Mouse (Mus musculus): ENCODE results near the gene Camk2g. TPM values are rescaled to one million over a fixed set of nuclear protein-coding genes. Genes with fewer than 3 reads are reported as not detected.

Gene Camk2g
- polyA plus RNA-seq, 1 experiment from 2014 or later = 36.5 TPM

GRCm38 (mm10) chr14:20702741-20703381 lies 91.0 kb downstream of the Camk2g start, which contains the start of gene Chchd1:
Gene Chchd1, plus strand, starts transcription at chr14:20703006.
- ATAC-seq (replicated peaks; ENCODE audit: low FRiP score, low read depth) (peak; percentile 76), DNase-seq (ENCODE audit: low spot score) (peak; percentile 86)
- peak within 1 kb of the TSS; percentile 80 for H3K4me3 ChIP-seq (replicated peaks; ENCODE audit: low read depth, low read length)
- H3K4me2 ChIP-seq (ENCODE audit: low read length) = peak within 1 kb of the TSS; percentile 69
- no peak for TF ChIP-seq CTCF (IDR thresholded peaks at IDR 0.05; ENCODE audit: low read depth)
- H3K36me3 ChIP-seq (ENCODE audit: insufficient read depth, low read length) = 0 out of 2 replicates have a peak, but pooled peaks cover 4% of the 10 kb centered on the region
- WGBS = under 1% methylated on average over 61 of the region's 61 CpGs
- peaks cover 10% of the 10 kb centered on the region for H3K4me1 ChIP-seq (replicated peaks; ENCODE audit: insufficient read depth, low read length)
- peak within 1 kb of the TSS; percentile 80 for H3K9ac ChIP-seq (ENCODE audit: low read depth, low read length)
- peak within 1 kb of the TSS; percentile 90 for H3K27ac ChIP-seq
- no peaks in the 10 kb centered on the region for H3K9me3 ChIP-seq (replicated peaks; ENCODE audit: low read length)
- no peaks in the 10 kb centered on the region for H3K27me3 ChIP-seq (ENCODE audit: insufficient read depth, low read length)

GRCm38 (mm10) chr14:20702096-20702740 lies 91.7 kb downstream of the Camk2g start:
- no peaks in the 10 kb centered on the region for H3K9me3 ChIP-seq (replicated peaks; ENCODE audit: low read length)
- H3K4me2 ChIP-seq (ENCODE audit: low read length) = peak overlapping the region; percentile 69
- H3K36me3 ChIP-seq (ENCODE audit: insufficient read depth, low read length) = 0 out of 2 replicates have a peak, but pooled peaks cover 4% of the 10 kb centered on the region
- peak overlapping the region; percentile 90 for H3K27ac ChIP-seq
- peaks cover 13% of the 10 kb centered on the region for H3K4me1 ChIP-seq (replicated peaks; ENCODE audit: insufficient read depth, low read length)
- ATAC-seq (replicated peaks; ENCODE audit: low FRiP score, low read depth) (peak; percentile 33; the same call in 1 of the 2 replicates), DNase-seq (ENCODE audit: low spot score) (peak; percentile 18)
- peak overlapping the region; percentile 80 for H3K9ac ChIP-seq (ENCODE audit: low read depth, low read length)
- H3K4me3 ChIP-seq (replicated peaks; ENCODE audit: low read depth, low read length) = peak overlapping the region; percentile 80
- no peak for TF ChIP-seq CTCF (IDR thresholded peaks at IDR 0.05; ENCODE audit: low read depth)
- WGBS = 6% methylated on average over 15 of the region's 15 CpGs
- H3K27me3 ChIP-seq (ENCODE audit: insufficient read depth, low read length) = no peaks in the 10 kb centered on the region

GRCm38 (mm10) chr14:20701554-20701953 lies 92.3 kb downstream of the Camk2g start:
- no peak for ATAC-seq (replicated peaks; ENCODE audit: low FRiP score, low read depth)
- peak overlapping the region; percentile 69 for H3K4me2 ChIP-seq (ENCODE audit: low read length)
- peak overlapping the region; percentile 80; the same call in 1 of the 2 replicates for H3K4me3 ChIP-seq (replicated peaks; ENCODE audit: low read depth, low read length)
- no peak overlapping the region for H3K27ac ChIP-seq
- H3K27me3 ChIP-seq (ENCODE audit: insufficient read depth, low read length) = no peaks in the 10 kb centered on the region
- WGBS = 71% methylated on average over 8 of the region's 8 CpGs
- DNase-seq (ENCODE audit: low spot score) = no peak
- TF ChIP-seq CTCF (IDR thresholded peaks at IDR 0.05; ENCODE audit: low read depth) = no peak
- H3K36me3 ChIP-seq (ENCODE audit: insufficient read depth, low read length) = 0 out of 2 replicates have a peak, but pooled peaks cover 4% of the 10 kb centered on the region
- no peaks in the 10 kb centered on the region for H3K9me3 ChIP-seq (replicated peaks; ENCODE audit: low read length)
- H3K4me1 ChIP-seq (replicated peaks; ENCODE audit: insufficient read depth, low read length) = peaks cover 17% of the 10 kb centered on the region
- H3K9ac ChIP-seq (ENCODE audit: low read depth, low read length) = peak overlapping the region; percentile 19; the same call in 1 of the 2 replicates

GRCm38 (mm10) chr14:20700362-20700761 lies 93.5 kb downstream of the Camk2g start:
- H3K27ac ChIP-seq = no peak overlapping the region
- peaks cover 25% of the 10 kb centered on the region for H3K4me1 ChIP-seq (replicated peaks; ENCODE audit: insufficient read depth, low read length)
- no peak overlapping the region for H3K4me3 ChIP-seq (replicated peaks; ENCODE audit: low read depth, low read length)
- H3K36me3 ChIP-seq (ENCODE audit: insufficient read depth, low read length) = 0 out of 2 replicates have a peak, but pooled peaks cover 4% of the 10 kb centered on the region
- no peaks in the 10 kb centered on the region for H3K27me3 ChIP-seq (ENCODE audit: insufficient read depth, low read length)
- no peak for TF ChIP-seq CTCF (IDR thresholded peaks at IDR 0.05; ENCODE audit: low read depth)
- WGBS = 81% methylated on average over 3 of the region's 3 CpGs
- DNase-seq (ENCODE audit: low spot score) (no peak), ATAC-seq (replicated peaks; ENCODE audit: low FRiP score, low read depth) (no peak)
- H3K4me2 ChIP-seq (ENCODE audit: low read length) = no peak overlapping the region
- H3K9ac ChIP-seq (ENCODE audit: low read depth, low read length) = no peak overlapping the region
- no peaks in the 10 kb centered on the region for H3K9me3 ChIP-seq (replicated peaks; ENCODE audit: low read length)

GRCm38 (mm10) chr14:20698515-20698914 lies 95.4 kb downstream of the Camk2g start:
- H3K9me3 ChIP-seq (replicated peaks; ENCODE audit: low read length) = no peaks in the 10 kb centered on the region
- H3K9ac ChIP-seq (ENCODE audit: low read depth, low read length) = no peak overlapping the region
- H3K27ac ChIP-seq = no peak overlapping the region
- no peak overlapping the region for H3K4me3 ChIP-seq (replicated peaks; ENCODE audit: low read depth, low read length)
- peaks cover 9% of the 10 kb centered on the region; the same call in 1 of the 2 replicates for H3K36me3 ChIP-seq (ENCODE audit: insufficient read depth, low read length)
- no peak for TF ChIP-seq CTCF (IDR thresholded peaks at IDR 0.05; ENCODE audit: low read depth)
- ATAC-seq (replicated peaks; ENCODE audit: low FRiP score, low read depth) (no peak), DNase-seq (ENCODE audit: low spot score) (no peak)
- H3K4me1 ChIP-seq (replicated peaks; ENCODE audit: insufficient read depth, low read length) = peaks cover 30% of the 10 kb centered on the region
- no peak overlapping the region for H3K4me2 ChIP-seq (ENCODE audit: low read length)
- H3K27me3 ChIP-seq (ENCODE audit: insufficient read depth, low read length) = no peaks in the 10 kb centered on the region
- 75% methylated on average over 2 of the region's 2 CpGs for WGBS

GRCm38 (mm10) chr14:20696986-20697385 lies 96.9 kb downstream of the Camk2g start:
- WGBS = 4% methylated on average over 1 of the region's 1 CpGs

More at GRCm38 (mm10) chr14:20696986-20697385, 96.9 kb downstream of the Camk2g start:
- Histone ChIP-seq H3K4me3 (replicated peaks; ENCODE audit: low read depth, low read length) (peak overlapping the region; percentile 92; the same call in 1 of the 2 replicates), H3K27ac (no peak overlapping the region), H3K36me3 (ENCODE audit: insufficient read depth, low read length) (peaks cover 22% of the 10 kb centered on the region), H3K9me3 (replicated peaks; ENCODE audit: low read length) (no peaks in the 10 kb centered on the region), H3K9ac (ENCODE audit: low read depth, low read length) (no peak overlapping the region), H3K4me1 (replicated peaks; ENCODE audit: insufficient read depth, low read length) (peaks cover 29% of the 10 kb centered on the region), H3K27me3 (ENCODE audit: insufficient read depth, low read length) (no peaks in the 10 kb centered on the region), H3K4me2 (ENCODE audit: low read length) (peak overlapping the region; percentile 85)
- no peak for ATAC-seq (replicated peaks; ENCODE audit: low FRiP score, low read depth)
- peak; percentile 72 for TF ChIP-seq CTCF (IDR thresholded peaks at IDR 0.05; ENCODE audit: low read depth)
- DNase-seq (ENCODE audit: low spot score) = peak; percentile 87

Data from kidney, postnatal 0 days (tissue).